Mouse (Mus musculus): Measurements from ENCODE around the gene Kif1bp.
A peak's percentile ranks its signal among the peaks of the same experiment; 100 is the strongest.

Gene Kif1bp

DNA sequence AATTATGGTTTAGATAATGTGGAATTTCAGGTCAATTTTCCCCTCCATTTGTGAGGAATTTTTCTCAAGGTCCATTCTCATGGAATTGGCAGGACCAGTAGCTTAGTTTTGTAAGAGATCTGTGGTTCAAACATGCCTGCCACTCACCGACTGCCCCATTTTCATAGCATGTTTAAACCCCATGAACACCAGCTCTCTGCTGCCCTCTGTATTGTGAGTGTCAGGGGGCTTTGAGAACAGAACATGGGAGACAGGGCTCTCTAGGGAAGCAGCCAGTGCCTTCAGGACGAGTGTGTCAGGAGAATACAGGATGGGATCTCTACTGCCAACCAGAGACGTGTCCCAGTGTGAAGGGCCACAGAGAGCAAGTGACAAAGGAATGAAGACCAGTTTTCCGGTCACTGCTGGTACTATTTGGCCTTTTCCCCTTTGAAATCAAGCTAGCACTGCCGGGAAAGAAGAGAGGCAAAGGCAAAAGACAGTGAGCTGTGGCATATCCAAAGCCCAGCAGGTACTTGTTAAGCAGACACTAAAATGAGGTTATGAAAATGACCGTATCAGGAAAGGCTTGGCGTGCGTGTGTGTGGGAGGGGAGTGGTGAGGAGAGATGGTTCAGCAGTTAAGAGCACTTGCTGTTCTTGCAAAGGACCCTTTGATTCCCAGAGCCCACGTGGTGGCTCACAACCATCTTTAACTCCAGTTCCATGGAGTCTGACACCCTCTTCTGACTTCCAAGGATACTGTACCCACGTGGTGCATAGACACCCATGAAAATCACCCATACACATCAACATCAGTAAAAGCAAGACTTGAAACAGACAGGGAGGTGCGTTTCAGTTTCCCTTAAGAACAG lies 22.3 kb downstream of the Kif1bp start:
- DNase-seq, result peak; percentile 68

DNA sequence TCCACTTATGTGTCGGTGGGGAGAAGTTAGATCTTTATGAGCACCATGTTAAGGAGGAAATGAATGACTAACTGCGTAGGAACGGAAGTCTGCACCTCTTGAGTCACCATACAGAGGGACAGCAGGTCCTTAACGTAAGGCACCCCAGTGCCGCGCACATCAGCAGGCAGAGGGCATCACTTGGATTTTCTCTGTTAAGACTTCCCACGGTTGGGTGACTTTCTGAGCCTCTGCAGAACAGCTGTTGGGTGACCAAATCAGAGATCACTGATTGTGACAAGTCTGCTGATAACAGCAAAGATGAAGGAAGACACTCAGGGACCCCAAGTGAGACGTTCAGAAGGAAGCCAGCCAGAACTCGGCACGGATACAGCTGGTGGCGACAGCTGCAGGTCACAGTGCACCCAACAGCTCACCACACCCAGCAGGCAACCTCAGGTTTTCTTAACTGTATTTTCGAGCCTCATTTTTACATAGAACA lies 24.6 kb downstream of the Kif1bp start:
- DNase-seq, result no peak

GRCm38 (mm10) chr10:62550787-62551300 lies 27.4 kb downstream of the Kif1bp start:
- no peak for DNase-seq

GRCm38 (mm10) chr10:62549523-62550166 lies 28.6 kb downstream of the Kif1bp start:
- peak; percentile 96 for DNase-seq

GRCm38 (mm10) chr10:62546441-62546840 lies 31.8 kb downstream of the Kif1bp start:
- DNase-seq, result no peak

GRCm38 (mm10) chr10:62545759-62546158 lies 32.5 kb downstream of the Kif1bp start:
- DNase-seq, result no peak

GRCm38 (mm10) chr10:62544316-62544715 lies 33.9 kb downstream of the Kif1bp start:
- DNase-seq, result no peak

- DNase-seq, result peak; percentile 97
These were observed 34.9 kb downstream of the Kif1bp start for GRCm38 (mm10) chr10:62543399-62543808.

GRCm38 (mm10) chr10:62542928-62543327 lies 35.3 kb downstream of the Kif1bp start:
- DNase-seq, result no peak

DNA sequence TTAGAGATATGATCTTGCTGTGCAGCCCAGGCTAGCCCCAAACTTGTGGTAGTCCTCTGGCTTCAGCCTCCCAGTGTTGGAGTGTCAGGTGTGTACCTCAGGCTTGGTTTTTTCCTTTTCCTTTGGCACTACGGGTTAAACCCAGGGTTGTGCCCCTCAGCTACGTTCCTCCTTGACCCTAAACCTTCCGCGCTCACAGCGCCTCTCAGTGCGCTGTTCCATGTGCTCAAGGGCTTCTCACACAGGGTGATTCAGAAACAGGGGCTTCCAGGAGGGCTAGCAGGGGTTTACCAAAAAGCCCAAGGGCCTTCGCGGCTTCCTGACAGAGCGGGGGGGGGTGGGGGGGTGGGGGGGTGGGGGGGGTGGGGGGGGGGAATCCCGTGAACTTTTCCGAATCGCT lies 35.8 kb downstream of the Kif1bp start:
- DNase-seq, result no peak

- peak; percentile 92 for DNase-seq
These were observed 36.8 kb downstream of the Kif1bp start for GRCm38 (mm10) chr10:62541499-62541898.

DNA sequence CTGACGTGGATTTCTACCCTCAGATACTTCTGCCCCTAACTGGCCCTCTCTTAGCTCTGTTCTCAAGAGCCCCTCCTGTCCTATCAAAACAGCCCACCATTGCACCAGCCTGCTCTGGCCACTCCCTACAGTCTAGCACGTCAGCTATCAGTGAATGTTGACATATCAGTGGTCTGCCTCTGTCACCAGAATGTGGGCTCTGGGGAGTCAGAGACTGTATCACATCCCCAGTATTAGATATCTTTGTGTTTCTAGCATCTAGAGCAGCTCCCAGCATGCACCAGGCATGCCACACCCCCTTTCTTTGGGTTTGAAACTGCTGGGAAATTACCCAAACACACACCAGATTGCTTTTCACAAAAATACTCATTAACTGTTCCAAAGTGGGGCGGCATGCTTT lies 37.5 kb downstream of the Kif1bp start:
- no peak for DNase-seq

- DNase-seq, result no peak
These were observed 43.7 kb downstream of the Kif1bp start for GRCm38 (mm10) chr10:62534509-62534908.

DNA sequence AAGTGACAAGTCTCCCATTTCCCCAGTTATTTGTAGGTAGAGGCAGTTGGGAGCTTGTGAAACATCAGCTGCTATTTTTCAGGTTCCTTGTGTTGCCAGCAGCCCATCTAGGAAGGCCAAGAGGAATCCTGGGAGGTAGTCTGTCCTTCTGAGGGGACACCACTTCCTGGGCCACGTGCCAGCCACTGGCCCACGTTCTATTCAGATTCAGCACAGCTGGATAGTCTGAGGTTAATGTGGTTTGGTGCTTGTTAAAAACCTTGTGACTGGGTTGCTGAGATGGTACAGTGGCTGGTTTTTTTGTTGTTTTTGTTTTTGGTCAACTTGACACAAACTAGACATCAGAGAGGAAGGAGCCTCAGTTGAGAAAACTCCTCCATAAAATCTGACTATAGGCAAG lies 45.4 kb downstream of the Kif1bp start:
- DNase-seq, result no peak

- peak; percentile 98 for DNase-seq
These were observed 48.1 kb downstream of the Kif1bp start for GRCm38 (mm10) chr10:62530183-62530582.

DNA sequence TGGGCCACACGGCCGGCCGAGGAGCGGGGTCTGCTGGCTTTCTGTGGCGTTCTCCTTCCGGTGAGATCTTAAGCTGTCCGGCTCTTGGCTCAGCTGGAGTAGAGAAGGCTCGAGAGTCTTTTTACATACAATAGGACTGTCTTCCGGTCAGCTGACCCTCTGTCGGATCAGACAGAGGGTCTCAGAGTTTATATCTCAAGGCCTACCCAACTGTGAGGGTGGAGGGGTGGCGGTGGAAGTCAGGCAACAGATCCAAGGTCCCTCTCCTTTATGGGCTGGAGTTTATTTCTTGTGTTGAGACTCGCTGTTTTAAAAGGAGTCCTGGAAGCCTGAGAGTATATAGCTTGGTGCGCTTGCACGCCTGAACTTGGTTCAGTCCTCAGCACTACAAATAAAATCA lies 50.9 kb downstream of the Kif1bp start, which contains the start of gene Srgn:
Gene Srgn (minus strand): TSS at position 101 of the 400 bp plus-strand sequence.
- no peak for DNase-seq

GRCm38 (mm10) chr10:62522346-62522950 lies 55.8 kb downstream of the Kif1bp start:
- no peak for DNase-seq

DNA sequence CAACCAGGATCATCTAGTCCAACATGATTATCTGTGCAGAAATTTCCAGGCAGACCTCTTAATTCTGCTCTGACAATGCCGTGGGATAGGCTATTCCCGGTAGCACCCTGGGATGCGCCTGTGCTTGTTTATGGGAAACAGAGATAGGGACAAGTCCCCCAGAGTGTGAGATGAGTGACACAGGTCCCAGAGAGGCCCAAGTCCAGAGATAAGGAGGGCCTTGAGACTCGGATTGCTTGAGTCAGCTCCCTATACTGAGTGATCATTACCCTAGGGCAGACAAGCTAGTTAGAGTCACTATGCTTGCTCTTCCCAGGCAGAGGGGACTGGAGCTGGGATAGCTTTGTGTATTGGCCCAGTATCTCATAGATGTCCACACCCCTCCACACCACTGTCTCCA lies 56.5 kb downstream of the Kif1bp start:
- DNase-seq, result no peak

DNA sequence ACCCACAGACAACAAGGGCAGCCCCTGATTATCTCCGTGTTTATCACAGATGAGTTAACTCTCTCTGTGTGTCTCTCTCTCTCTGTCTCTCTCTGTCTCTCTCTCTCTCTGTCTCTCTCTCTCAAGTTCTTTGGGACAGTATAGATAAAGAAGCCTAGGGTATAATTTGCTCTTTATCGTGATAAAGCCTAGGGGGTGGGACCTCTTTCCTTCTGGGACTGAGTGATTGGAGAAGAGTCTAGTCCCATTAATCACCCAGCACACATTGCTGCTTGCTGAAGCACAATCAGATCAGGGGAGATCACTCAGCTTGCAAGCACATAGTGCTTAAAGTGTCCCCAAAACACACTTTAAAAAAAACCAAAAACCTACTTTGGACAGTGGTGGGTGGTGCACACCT lies 57.3 kb downstream of the Kif1bp start:
- no peak for DNase-seq

- peak; percentile 93 for DNase-seq
These were observed 60.7 kb downstream of the Kif1bp start for GRCm38 (mm10) chr10:62517511-62517910.

DNA sequence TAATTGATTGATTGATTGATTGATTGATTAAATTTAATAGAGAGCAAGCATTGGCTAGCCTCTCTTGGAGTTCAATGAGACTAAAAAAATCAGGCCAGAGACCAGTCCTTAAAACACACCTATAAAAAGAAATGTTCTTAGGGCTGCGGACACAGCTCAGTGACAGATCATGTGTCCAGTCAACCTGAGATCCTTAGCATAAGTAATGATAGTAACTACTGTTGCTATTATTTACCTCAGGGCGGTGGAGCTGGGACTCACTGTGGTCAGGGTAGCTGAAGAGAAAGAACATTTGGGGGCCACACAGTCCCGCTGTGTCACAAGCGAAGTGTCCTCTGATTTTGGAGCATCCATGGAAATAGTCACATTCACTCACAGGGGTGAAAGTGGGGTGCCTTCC lies 65.4 kb downstream of the Kif1bp start:
- no peak for DNase-seq

DNA sequence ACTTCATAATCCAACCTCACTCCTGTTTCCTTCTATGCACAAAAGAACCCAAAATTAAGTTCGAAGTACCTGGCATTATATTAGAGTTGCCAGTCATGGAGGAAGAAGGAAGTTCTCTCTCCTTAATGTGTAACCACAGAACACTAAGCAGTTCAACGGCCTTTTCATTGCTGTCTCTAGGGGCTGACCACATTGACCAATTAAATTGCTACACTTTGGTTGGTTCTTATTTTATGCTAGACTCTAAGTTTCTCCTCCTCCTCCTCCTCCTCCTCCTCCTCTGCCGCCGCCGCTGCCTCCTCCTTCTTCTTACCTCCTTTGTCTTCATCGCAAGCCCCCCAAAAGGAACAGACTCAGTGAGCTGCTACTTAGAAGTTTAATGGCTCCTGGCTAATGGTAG lies 66.7 kb downstream of the Kif1bp start:
- no peak for DNase-seq

- peak; percentile 90 for DNase-seq
These were observed 69.1 kb downstream of the Kif1bp start for GRCm38 (mm10) chr10:62509032-62509656.
